Mouse (Mus musculus): ENCODE measurements around the gene Donson.

Donson gene

GRCm38 (mm10) chr16:91639636-91640035 lies 48.9 kb downstream of the Donson start:
- DNase-seq, result no peak

GRCm38 (mm10) chr16:91639161-91639560 lies 49.4 kb downstream of the Donson start:
- no peak for DNase-seq

- DNase-seq, result no peak
Measured at GRCm38 (mm10) chr16:91633641-91634040, 54.9 kb downstream of the Donson start.

GRCm38 (mm10) chr16:91632940-91633339 lies 55.6 kb downstream of the Donson start:
- DNase-seq, result no peak

- no peak for DNase-seq
Measured at GRCm38 (mm10) chr16:91632439-91632838, 56.1 kb downstream of the Donson start.

GRCm38 (mm10) chr16:91630584-91630983 lies 58.0 kb downstream of the Donson start:
- no peak for DNase-seq

- no peak for DNase-seq
Measured at GRCm38 (mm10) chr16:91629749-91630148, 58.8 kb downstream of the Donson start.

- DNase-seq, result no peak
Measured at GRCm38 (mm10) chr16:91628673-91629072, 59.9 kb downstream of the Donson start.

- DNase-seq, result no peak
Measured at GRCm38 (mm10) chr16:91627831-91628230, 60.7 kb downstream of the Donson start.
